Mouse (Mus musculus) T-cell, adult 2 months (primary cell): ENCODE measurements at regions not wholly inside any gene's neighbourhood (a gene's known extent, or its start where the extent isn't known, plus 50 kb on each side); places are given as distances from the start of the nearest gene placed in this dataset.
A peak's percentile ranks its signal among the peaks of the same experiment; 100 is the strongest.

Experiments
- DNase-seq: peaks from one replicate; pipeline ENCODE4 v3.0.0; 2022; ENCODE audit warnings: low spot score

DNA sequence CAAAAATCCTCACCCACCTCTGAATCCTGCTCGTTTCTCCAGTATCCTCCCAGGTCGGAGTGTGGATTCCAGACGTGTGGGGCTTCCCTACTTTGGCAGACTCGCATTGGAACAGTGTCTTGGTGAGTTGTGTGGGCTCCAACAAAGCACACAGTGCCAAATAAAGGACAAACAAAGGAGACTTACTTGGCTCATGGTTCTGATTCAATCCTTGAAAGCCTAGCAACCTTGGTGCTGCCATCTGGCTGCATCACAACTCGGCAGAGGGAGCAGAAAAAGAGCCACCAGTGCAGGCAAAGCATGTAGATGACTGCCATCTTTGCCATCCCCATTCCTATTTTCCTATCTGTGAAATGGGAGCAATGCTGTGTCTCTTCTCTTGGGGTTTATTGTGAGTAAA is 64.0 kb downstream of the Il9r start:
- no peak for DNase-seq

DNA sequence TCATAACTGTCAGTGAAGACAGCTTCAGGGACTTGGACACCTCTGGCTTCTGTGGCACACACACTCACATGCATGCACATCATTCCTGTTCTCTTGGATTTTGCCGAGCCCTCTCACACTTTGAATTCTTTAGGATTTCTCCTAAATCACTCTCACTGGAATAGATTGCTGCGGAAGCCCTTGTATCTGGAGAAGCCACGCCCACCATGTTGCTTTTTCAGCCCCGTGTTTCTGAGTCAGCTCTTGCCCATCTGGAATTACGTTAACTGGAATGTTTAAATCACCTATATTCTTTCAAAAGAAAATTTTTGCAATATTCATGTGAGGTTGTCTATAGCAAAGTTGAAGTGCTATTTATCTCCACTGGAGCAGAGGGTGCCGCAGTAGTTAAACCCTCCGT is 66.1 kb downstream of the Il9r start:
- no peak for DNase-seq

DNA sequence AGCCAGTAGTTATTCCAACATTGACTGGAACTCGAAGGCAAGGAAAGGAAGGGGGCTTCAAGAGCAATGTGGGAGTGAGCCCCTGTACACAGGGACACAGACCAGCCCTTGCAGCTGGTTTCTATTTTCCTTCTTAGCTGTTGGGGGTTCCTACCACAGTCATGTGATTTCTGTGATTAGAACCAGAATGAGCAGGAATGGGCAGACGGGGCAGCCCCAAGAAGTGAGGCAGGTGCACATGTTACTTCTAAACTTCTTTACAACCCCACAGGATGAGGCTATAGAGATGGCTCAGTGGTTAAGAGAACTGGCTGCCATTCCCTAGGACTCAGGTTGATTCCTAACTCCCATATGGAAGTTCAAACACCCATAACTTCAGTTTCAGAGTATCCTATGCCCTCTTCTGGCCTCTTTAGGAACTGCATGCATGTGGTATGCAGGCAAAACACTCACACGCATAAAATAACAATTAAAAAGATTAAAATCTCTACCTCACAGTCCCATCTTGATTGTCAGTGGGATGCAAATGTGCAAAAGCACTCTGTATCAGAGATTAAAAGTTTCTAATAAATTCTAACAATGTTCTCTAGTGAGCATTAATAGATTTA is 68.0 kb downstream of the Il9r start:
- DNase-seq = peak; percentile 41

DNA sequence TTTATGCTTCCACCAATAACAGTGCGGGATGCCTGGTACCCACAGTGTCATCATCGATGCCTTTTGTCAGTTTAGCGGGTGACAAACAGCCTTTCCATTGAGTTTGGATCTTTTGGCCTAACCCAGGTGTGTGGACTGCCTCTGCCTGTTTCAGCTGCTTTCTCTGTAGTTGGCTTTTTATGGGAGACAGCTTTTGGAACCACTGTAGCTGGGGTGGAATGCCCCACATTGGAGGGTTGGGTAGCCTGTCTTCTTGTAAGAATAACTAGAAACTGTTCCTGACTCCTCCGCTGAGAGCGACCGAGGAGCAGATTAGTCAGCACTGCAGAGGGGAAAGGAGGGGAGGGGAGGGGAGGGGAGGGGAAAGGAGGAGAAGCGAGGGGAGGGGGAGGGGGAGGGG is 71.5 kb downstream of the Il9r start:
- DNase-seq = peak; percentile 21

DNA sequence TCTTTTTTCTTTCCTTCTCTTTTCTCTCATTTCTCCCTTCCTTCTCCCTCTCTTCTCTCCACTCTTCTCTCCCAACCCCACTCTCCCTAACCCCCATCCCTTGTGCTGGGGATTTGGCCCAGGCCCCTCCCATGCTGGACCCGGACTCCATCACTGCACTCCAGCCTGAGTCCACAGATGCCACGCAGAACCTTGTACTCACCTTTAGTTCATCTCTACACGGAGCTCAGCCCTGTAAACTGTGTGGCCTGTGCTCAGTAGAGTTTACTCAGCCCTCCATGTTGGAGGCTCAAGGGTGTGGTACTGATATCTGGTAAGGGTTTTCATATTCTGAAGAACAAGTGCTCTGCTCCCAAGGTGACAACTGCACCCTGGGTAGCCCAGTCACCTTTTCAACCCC is 72.1 kb downstream of the Il9r start:
- no peak for DNase-seq

DNA sequence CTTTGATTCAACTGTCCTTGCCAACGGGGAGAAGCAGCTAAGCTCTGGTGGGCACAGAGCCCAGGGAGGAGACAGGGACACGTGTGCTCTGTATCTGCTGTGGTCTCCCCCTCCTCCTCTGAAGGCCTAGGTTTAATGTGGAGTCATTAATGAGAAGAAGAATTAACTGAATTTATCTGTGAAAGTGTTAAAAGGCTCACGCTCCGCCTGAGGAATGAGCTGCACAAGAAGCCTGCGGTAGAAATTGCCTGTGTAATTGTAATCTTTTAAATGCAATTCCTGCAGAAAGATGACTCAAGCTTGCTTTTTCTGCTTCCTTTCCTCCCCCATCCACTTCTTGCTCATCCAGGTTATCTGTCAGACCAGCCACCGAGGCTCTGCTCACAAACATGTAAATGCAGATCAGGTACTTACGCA is 72.7 kb downstream of the Il9r start:
- DNase-seq = no peak

DNA sequence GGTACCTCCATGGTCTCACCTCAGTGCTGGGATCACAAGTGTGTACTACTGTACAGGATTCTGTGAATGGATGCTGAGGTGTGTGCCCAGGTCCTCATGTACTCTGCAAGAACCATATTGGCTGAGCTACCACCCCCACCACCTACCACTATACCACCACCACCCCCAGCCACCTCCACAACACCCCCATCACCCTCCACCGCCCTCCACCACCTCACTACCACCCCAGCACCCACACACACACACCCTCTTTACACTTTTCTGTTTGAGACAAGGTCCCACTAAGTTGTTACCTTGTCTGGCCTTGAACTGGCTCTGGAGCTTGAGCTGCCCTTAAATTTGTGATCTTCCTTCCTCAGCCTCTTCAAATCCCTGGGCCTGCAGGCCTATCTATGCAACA is 73.3 kb downstream of the Il9r start:
- no peak for DNase-seq

DNA sequence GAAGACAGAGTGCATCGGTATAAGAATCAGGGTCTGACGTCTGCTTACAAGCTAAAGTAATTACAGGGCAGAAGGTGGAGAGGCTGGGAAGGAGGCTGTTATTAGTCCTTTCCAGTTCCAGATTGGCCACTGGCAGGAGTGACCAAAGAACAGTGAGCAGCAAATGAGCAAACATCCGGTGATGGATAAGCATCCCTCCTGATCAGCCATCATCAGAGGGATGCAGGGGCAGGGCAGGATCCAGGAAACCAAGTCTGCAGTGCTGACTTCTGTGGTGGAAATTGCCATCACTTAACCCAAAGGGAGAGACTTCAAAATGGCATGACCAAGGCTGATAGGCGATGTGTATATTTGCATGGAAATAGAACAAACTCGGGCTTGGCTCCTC is 73.8 kb downstream of the Il9r start:
- no peak for DNase-seq

DNA sequence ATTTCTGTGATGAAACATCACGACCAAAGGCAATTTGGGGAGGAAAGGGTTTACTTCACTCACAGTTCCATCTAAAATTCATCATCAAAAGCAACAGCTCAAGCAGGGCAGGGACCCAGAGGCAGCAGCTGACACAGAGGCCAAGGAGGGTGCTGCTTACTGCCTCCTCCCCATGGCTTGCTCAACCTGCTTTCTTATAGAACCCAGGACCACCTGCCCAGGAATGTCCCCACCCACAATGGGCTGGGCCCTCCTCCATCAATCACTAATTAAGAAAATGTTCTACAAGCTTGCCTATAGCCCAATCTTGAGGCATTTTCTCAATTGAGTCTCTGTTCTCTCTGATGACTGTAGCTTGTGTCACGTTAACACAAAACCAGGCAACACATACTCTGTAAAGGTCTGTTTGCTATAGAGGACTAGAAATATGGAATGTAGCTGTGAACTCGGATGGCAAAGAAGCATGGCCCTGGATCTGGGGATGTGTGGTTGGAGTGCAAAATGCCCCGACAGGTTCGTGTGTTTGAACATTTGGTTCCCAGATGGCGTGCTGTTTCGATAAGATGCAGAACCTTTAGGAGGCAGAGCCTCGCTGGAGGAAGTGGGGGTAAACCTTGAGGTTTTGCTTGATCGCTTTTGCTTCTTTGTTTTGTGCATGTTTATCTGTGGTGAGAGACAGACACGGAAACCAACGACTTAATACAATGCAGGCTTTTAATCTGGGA is 74.3 kb downstream of the Il9r start:
- DNase-seq = peak; percentile 71

DNA sequence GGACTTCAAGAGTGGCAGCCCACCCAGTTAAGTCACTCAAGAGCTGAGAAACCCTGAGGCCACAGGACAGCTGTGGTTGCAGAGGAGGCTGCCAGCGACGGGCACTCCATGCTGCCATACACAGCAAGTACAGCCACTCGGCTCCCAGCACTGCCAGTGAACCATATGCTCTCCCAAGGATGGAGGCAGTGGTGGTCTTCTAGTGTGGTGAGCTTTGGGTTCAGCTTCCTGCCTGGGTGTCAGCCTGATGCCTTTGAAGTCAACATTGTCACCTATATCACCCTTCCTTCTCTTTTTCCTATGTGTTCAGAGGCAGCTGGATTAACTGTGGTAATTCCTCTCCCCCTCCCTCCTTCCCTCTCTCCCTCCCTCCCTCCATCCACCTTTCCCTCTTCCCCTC is 79.5 kb downstream of the Il9r start:
- peak; percentile 23 for DNase-seq

DNA sequence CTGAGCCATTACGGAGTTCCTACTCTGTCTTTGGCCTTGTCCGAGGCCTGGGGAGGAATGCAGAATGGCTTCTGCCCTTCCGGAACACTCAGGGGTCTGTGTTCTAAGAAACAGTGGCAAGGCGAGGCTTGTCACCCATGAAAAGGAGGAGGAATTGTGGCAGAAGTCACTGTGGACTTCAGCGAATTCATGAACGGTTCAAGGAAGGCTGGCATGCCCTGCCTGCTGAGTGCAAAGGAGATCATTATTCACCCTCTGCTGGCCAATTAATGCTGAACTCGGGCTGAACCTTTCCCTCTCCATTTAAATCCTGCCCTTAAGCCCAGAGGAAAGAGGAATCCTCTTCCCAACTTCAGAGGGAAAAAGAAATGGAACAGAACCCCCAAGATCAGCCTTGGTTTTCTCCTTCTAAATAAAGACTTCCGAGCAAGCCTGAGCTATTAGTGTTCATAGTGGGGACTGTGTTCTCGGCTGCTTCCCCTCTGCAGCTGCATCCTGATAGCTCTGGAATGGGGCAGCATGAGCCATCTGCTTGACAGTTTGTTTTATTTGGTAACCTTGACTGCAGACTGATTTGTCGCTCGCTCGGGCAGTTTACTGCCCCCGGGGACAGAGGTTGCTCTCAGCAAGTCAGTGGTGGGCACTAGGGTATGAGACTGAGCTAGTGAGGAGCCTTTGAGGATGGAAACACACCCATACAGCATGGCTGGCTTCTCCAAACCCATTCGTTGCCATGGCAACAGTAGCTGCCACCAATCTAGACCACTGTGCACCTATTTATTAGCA is 81.0 kb downstream of the Il9r start:
- no peak for DNase-seq

DNA sequence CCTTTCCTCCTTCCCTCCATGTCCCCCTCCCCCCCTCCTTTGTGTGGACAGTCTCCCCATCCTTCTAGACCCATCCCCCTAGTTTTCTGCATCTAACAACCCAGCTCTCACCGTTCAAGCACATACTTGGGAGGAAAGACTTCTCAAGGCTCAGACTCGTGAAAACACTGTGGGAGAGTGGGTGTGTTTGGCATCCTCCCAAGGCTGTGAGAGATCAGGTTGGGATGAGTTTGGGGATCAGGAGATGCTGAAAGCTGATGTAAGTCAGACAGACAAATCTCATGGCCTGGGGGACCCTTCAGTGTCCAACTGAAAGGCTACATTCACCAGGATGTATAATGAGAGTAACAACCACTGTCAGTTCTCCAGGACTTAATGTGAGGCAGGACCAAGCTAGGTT is 82.1 kb downstream of the Il9r start:
- no peak for DNase-seq

DNA sequence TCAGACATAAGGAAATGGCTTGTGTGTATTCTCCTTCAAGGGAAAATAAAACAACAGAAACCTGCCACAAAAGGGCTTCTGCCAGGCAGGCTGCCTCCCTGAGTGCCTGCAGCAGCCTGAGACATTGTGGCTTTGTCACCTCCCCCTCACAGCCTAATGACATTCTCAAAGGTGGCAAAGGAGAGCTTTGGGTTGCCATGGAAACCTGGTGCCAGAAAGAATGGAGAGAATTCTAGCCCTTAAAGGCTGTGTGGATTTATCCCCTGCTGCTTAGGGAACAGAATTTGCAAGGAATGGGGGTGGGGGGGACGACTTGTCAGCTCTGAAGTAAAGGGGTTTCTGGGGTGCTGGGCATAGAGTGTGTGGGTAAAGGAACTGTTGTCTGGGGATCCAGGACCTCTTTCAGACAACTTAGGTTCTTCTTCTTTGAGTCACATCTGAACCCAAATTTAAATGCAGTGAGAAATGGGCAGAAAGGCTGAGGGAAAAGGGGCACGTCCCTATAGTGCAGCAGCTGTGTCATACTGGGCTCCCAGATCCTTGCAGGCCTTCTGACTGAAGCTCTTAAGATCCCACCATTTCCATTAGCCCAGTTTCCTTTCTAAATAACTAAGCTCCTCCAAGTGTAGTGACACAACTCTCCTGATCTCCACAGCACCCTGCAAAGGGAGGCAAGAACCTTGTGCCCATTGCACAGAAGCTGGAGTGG is 86.8 kb downstream of the Il9r start:
- peak; percentile 17 for DNase-seq

DNA sequence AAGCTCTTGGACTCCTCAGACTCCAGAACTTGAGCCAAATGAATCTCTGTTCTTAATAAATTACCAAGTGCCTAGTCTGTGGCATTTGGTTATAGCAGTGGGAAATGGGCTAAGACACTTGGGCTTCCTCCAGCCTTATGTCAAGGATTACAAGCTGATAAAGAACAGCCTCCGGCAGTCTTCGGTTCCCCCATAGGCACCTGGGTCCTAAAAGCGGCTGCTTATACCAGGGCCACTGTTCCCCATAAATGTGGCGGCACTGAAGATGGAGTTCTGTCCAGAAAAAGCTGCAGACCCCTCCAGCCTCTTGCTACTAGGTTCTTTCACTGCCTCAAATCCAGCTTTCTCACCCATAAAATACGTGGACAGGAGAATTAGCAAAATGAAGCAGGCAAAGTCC is 87.6 kb downstream of the Il9r start:
- no peak for DNase-seq

DNA sequence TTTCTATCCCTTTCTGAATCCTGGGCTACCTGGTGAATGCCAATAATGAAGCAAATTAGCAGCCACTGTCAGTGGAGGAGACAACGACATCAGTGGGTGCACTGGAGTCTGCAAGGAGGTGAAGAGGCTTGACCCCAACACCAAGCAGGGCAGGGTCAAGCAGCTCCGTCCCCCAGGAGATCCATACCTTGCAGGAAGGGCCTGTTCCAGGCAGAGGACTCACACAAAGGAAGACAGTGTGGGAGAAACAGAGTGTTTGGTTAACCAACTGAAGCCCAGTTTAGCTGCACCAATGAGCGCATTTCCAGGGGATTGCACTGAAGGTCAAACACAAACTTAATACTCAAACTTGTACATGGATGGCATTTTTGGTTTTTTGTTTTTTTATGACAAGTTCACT is 88.2 kb downstream of the Il9r start:
- DNase-seq = no peak

DNA sequence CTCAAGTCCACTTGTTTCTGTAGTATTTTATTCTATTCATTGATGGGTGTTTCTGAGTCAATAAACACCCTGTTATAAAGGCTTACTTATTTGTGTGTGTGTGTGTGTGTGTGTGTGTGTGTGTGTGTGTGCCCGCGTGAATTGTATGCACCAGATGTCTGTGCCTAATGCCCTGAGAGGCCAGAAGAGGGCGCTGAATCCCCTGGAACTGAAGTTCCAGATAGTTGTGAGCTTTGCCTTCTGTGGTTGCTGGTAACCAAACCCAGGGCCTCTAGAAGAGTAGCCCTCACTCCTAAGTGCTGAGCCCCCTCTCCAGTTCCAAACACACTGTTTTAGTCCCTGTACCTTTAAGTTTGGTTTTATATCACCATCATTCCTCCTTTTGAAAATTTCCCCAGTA is 90.2 kb downstream of the Il9r start:
- no peak for DNase-seq
